Mouse (Mus musculus) cerebellum, adult 2 months (tissue): ENCODE results near the gene Mcm8.

Experiments
- CTCF ChIP-seq: fragments of 200-500 bp; IDR thresholded peaks from 2 replicates; pipeline ENCODE4 v1.5.1; 2011; ENCODE audit warnings: low read depth, mild to moderate bottlenecking, control low read depth, low read length, moderate library complexity, borderline replicate concordance; ENCODE audit not compliant: insufficient read depth
- POLR2A ChIP-seq: fragments of 200-500 bp; IDR thresholded peaks from 2 replicates; pipeline ENCODE4 v1.6.1; 2011; ENCODE audit warnings: low read length, control low read depth, borderline replicate concordance; ENCODE audit not compliant: insufficient read depth

DNA sequence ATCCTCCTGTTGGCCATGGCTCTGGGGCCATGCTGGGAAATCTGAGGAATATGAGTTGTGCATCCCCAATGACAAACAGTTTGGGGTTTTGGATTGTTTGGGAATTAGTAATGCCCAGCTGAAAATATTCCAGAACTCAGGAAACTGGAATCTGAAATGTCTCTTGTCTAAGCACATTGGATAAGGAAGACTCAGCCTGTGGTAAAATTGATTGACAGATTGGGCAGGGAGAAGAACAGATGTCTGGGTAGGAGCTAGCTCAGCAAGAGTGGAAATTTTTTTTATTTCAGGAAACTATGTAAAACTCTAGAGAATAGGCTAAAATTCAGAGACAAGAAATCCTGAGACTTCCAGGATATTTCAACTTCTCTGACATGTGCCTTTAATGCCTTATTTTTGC, 44.5 kb downstream of the Mcm8 start:
- TF ChIP-seq CTCF (no peak), POLR2A (no peak)
